Mouse (Mus musculus) right cerebral cortex, adult 2 months (tissue): ENCODE data around the gene Il17rd.

Experiments
- DNase-seq, 2 experiments: peaks; one replicate each; pipeline ENCODE4 v3.0.0; 2021 to 2022; ENCODE audit warnings: low spot score in 2 of 2

Gene Il17rd

DNA sequence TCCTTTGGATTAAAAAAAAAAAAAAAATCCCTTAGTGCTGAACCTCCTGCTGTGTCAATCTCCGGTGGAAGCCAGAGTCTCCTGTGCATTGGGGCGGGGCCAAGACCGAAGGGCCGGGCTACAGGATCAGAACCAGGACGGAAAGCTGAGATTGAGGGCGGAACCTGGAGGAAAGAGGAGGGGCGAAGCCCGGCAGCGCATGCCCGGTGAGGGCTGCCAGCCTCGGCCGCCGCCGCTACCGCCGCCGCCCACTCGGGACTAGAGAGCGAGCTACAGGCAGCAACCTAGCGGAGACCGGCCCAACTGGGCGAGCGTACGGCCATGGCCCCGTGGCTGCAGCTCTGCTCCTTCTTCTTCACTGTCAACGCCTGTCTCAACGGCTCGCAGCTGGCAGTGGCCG, at the start of gene Il17rd:
TSS of gene Il17rd (plus strand) at position 159 of the 400 bp plus-strand sequence.
- peak; percentile 82 to 83 for DNase-seq

DNA sequence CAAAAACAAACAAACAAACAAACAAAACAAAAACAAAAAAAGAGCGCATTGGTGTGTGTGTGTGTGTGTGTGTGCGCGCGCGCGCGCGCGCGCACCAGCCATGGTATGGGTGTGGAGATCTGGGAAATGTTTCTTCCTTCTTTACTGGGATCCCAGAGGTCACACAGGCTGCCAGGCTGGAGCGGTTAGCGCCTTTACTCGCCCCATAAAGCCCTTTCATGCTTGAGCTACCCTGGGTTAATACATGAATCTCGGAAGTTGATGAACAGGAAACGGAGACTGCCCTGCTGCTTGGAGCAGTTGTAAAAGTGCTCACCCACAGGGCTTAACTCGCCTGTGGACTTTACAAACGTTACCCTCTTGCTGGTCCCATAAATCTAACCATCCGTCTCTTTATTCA, 47.1 kb upstream of the Il17rd start:
- no peak for DNase-seq

DNA sequence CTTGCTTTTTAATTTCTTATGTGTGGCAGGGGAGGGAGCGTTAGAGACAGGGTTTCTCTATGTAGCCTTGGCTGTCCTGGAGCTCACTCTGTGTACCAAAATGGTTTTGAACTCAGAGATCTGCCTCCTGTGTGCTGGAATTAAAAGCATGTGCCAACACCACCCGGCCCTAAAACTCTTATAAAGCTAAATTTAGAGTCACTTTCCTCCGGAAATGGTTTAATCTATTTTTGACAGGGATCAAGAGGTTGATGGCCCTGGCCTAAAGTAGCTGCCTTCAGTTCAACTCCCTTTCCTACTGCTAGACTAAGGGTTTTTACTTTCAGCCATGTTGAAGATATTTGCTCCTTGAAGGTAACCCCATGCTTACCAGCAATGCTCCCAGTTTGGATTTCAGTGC, 45.3 kb upstream of the Il17rd start:
- DNase-seq, result no peak

DNA sequence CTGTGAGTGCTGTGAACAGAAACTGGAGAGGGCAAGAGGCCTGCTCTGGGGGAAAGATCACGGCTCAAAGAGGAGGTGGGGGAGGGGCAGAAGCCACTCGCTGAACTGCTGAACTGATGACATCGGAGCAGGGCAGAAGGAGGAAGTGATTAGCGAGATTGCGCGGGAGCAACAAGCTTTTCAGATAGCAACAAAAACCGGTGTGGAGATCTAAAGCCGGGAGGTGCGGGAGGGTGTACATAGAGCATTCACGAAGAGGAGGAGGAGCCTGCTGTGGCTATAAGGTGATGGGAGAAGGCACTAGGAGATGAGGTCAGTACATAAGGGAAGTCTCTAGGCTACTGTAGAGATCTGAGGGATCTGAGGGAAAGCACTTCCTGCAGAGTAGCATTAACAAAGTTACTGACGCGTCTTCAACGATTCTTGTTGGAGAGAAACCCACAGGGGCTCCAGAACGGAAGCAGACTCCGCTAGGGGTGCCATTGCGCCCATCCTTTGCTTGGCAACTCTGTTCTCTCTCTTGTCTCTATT, 44.5 kb upstream of the Il17rd start, which contains the start of gene Hesx1:
TSS of gene Hesx1 (plus strand) at position 206 of the 531 bp plus-strand sequence.
- DNase-seq, result no peak

DNA sequence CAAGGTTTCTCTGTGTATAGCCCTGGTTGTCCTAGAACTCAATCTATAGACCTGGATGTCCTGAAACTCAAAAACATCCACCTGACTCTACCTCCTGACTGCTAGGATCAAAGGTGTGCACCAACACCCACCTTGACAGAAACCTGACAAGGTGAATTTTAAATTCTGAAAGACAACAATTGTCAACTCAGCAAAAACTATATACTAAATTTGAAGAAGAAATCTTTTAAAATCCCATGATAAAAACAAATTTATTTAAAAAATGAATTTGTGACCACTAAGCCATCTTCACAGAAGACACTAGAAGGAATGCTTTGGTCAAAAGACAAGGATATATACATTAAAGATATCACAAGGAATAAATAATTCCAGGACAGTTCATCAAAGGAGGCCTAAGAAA, 42.5 kb upstream of the Il17rd start:
- DNase-seq, result no peak

DNA sequence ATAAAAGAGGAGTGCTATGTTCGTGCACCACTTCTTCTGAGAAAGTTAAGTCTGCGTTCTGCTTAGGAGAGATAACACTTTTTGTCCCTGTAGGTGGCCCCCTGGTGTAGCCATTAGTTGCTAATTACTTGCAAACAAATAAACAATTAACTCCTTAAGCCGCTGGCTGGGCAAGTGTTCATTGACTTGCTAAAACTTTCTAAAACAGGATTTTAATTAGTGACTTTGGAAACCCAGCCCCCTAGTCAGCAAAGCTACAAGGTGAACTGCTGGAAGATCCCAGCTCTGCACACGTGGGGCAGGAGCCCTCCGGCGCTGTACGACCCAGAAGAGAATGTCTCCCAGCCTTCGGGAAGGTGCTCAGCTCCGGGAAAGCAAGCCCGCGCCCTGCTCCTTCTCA, 38.4 kb upstream of the Il17rd start:
- no peak for DNase-seq

DNA sequence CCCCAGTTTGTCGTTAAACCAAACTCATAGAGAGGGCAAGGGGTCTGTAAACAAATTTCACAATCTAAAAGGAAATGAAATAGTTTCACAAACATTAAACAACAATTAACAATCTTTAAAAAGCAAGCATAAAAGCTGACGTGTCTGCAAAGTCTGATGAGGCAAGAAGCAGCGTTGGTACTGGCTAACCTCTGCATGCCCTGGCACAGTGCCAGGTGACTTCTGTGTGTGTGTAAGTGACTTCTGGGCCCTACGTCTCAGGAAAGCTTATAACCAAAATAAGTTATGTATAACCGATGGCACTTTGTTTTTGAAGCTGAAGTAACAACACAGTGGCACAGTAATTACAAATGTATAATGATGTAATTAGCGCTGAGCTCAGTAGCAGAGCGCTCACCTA, 33.8 kb upstream of the Il17rd start:
- DNase-seq, result no peak

DNA sequence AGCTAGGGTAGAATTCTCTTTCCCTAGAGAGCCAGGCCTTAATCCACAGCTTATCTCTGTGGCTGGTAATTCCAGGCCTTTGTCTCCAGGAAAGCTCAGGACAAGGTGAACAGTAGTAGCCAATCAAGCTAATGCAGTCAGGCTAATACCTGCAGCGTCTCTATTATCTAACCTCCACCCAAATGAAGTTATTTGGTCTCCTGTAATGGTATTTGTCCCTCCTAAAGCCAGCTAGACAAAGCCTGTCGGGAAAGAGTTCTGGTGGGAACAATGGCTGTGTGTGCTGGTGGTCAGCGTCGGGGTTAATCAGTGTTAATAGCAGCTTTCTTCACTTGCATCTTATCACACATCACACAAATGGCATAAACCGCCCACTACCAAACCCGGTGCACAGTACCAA, 32.8 kb upstream of the Il17rd start:
- no peak for DNase-seq

DNA sequence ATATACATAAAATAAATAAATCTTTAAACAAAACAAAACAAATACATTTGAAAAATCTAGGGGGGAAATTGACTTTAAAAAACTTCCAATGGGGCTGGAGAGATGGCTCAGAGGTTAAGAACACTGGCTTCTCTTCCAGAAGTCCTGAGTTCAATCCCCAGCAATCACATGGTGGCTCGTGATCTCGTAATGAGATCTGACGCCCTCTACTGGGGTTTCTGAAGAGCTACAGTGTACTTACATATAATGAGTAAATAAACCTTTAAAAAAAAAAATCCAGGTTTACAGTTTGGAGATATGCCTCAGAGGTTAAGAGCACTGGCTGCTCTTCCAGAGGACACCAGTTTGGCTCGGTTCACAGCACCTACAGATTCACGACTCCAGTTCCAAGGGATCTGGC, 27.2 kb upstream of the Il17rd start:
- DNase-seq, result no peak

DNA sequence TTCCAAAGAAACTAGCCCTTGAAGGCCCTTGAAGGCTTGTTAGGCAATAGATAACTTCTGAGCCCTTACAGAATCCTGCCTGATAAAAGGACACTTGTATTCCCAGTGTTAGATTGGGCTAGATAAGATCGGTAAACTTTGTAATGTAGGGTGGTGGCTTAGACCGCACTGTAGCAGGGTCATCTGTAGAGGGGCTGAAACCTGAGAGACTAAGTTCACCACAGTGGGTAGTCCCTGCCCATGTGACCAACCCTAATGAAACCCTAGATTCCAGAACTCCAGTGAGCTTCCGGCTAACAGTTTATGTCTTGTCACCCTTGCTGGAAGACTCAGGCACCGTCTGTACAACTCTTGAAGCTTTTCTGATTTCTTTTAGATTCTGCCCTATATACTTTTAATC, 25.1 kb upstream of the Il17rd start:
- DNase-seq, result no peak

DNA sequence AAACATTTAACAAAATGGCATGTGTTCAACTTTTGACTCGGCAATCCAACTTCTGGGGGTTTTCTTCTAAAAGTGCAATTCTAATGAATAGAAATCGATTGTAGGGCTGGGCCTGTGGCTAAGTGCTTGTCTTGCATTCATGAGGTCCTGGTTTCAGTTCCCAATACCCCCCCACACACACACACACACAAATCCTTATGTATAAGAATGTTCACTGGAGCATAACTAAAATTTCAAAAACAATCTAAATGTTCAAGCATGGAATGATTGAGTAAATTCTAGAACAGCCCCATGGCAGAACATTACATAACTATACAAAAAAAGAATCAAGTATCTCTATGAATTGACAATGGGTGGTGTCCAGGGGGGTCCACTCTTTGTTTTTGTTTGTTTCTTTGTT, 20.8 kb upstream of the Il17rd start:
- DNase-seq, result no peak

DNA sequence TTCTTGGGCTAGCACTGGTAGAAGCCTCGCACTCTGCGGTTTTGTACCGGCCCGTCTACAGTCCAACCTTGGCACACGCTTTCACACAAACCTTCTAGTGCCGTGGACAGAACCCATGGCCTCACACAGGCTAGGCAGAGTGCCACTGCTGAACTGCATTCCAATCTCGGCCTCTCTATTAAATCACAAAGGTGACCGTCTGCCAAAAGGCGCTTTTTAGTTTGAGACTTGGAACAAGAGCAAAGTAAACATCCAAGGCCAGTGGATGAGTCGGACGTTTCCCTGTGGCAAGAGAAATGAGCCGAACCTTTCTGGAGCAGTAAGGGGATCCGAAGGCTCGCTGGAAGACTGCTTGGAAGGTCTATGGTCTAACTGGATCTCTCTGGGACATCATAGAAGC, 18.9 kb upstream of the Il17rd start:
- no peak for DNase-seq

DNA sequence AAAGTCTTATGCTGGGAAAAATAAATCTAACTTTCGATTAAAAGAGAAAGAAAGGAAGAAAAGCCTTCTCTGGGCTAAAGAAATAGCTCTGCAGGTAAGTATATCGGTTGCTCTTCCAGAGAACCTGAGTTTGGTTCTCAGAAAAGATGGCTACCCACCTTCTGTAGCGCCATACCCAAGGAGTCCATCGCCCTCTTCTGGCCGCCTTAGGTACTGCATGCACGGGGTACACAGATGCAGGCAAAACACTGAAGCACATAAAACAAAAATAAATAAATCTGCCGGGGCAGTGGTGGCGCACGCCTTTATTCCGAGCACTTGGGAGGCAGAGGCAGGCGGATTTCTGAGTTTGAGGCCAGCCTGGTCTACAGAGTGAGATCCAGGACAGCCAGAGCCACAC, 15.9 kb upstream of the Il17rd start:
- DNase-seq, result no peak

DNA sequence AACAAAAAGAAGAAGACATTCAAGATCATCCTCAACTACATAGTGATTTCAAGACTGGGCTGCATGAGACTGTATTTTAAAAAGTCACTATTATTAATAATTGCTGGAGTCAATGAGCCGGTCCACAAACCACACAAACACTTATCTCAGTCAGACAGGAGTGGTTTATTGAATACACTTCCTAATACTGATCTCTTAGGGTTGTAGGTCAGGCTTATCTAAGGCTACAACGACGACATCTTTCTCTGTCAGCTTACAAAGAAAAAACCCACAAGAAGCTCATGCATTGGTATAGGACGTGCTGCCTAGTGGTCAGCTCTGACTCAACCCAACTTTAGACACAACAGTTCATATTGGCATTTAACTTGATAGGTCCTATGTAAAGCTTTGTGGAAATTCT, 14.1 kb upstream of the Il17rd start:
- DNase-seq, result no peak

DNA sequence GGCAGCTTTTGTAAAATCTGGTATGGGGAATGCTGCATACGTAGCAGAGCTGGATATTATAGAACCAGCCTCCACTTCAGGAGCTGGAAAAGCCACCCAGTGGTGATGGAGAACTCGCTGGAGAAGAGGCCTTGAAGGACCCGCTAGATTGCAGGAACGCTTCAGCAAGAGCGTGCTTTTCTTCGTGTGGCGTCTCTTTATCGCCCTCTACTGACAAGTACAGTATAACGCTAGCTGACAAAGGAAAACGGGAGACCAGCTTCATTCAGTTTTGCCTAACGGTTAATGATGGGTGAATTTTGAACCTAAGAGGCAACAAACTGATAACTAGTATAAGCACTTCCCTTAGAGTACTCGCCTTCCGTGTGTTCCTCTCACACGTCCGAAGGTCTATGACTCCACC, 9.0 kb upstream of the Il17rd start:
- DNase-seq, result peak; percentile 55 to 60

DNA sequence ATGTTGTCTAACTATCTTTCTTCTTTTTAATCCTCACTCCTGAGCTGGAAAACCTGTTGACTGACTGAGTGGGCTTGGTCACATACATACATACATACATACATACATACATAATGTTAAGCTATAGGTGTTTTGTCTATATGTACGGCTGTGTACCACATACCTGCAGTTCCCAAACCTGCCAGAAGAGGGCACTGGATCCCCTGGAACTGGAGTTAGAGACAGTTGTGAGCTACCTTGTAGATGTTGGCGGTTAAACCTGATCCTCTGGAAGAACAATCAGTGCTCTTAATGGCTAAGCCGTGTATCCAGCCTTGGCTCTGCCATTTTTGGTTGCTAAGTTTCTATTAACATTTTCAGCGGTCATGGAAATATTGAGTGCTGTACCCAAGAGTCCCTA, 7.6 kb upstream of the Il17rd start:
- peak; percentile 52 to 59 for DNase-seq

DNA sequence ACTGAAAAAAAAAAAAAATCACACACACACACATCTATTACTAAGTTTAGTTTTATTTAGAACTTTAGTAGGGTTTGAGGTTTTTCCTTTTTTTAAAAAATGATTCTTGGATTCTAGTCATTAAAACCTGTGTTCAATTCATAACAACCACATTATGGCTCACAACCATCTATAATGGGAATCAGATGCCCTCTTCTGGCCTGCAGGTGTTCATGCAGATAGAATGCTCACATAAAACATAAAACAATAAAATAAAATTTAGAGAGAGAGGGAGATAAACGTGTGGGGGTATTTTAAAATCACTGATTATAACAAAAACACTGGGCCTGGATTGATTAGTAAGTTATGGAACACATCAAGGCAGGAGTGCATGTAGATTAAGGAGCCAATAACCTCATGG, 1.2 kb upstream of the Il17rd start:
- no peak for DNase-seq

DNA sequence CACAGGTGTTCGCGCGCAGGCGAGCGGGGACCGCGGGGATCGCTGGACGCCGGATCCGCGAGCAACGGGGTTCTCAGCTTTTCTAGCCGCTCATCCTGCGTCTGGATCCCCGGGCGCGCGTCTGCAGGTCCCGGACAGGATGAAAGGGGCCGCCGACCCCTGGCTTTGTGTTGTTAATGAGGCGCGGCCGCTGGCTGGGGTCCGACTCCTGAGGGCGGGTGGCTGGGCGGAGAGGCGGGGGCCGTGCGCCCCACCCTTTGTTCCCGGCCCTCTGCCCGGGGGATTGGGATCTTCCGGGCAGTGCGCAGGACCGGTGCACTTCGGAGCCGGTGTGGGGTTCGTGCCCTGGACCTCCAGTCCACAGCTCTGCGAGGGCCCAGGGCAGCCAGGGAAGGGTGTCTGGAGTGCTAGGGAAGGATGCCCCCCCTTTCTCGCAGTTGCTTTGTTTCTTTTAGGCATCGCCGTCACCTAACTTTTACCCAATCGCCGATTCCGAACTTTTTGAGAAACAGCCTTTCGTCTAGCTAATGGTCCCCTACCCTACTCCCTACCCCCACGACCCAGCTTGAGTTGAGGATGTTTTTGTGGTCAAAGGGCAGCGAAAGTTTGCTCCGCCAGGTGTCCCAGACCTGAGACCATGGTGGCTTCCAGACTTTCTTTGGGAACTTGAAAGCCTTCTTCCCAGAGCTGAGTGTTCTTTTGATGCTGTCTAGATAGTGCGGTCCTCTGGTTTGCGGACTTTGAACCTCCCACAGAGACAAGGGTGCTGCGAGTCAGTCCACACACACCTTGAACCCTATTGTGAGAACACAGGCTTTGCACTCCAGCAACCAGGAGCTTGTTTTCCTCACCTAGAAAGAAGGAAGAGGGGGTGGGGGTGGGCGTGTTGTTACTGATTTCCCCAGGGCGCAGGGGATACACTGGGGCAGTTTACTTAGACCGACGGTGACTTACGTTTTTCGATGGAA, 824 bp downstream of the Il17rd start:
- DNase-seq, result no peak

DNA sequence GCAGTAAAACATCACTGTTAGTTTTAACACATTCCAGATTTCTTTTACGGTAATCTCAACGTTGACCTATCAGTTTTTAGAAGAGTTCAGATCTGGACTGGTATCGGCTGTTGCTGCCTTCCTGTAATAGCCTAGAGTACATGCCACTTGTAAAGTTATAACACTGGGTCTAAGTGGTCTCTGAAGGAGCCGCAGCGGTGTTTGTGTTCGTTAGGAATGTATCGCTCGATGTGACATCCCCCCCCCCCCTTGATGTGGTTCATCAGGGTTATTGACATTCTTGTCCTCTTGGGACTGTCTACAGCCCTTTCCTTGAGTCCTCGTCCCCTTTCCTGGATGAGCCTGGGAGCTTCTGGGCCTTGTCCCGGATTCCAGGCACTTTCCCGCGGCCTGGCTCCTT, 1.7 kb downstream of the Il17rd start:
- no peak for DNase-seq

DNA sequence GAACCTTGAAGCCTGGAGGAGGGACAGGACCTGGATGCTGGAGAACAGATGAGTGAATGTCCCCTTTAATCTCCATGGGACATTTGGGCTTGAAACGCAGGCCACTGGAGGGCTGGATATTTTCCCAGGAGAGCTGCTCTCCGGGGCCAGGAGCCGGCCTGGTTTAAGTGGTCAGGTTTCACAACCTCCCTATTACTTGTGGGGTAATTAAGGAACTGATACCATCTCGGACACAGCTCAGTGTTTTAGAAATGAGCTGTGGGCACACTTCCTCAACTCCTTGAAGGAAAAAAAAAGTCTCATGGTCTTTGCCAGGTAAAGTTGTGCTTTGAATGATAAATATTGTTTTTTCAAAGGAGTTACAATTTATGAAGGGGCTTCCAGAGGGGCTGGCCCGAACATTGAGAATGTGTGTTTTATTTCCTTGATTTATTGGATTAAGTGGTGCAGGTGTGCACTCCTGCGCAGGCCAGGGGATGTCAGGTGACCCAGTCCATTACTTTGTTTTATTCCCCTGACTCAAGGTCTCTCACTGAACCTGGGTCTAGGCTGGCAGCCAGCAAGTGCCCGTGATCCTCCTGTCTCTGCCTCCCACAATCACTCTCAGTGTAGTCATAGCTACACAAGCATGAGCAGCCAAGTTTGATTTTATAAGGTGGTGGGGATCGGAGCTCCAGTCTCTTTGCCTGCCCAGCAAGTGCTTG, 3.7 kb downstream of the Il17rd start:
- no peak for DNase-seq

DNA sequence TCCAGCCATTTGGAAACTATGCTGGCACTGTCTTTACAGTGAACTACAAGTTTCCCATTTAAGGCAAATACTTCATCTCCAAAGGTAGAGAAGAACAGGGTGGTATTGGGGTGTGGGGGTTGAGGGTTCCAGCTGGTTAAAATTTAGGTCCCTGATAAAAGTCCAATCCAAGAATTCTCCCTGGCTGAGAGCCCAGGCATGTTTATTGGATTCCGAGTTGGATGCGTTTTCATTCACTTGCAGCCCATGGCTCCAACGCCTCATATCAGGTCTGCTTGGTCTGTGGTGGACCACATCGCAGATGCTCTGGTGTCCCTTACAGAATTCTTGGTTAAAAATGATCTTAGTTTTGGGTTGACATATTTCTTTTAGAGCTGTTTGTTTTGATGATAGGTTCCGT, 4.7 kb downstream of the Il17rd start:
- DNase-seq, result no peak

DNA sequence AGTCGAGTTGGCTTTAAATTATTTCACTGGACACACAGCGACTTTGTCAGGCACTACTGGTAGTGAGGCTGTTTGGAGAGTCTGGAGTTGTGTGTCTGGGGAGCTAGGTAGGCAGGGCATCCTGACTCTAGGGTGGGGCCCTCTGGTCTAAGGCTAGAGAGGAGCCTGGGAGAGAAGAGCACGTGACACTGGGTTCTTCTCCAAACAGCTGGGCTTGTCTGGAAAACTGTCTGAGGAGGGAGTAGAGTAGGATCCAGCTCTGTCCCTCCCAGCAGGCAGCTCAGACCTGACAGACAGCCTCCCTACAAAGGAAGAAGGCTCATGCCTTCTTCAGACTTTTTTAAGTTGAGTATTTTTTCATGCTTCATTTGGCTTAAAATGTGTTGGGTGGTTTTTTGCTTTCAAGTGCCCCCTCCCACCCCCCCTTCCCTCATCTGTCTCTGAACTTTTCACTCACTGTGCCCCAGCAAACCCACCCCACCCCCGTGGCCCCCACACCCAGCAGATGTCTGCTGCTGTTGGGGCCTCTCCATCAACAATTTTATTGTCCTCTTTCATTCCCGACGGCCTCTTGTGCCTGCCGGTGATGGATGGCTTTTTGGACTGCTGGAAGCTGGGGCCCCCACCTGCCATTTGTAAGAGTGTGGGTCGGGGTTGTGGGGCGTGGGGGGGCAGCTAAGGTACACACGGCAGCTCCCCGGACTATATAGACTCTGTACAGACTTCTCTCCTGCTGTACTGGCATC, 5.7 kb downstream of the Il17rd start:
- DNase-seq, result no peak
